Mouse (Mus musculus): Measurements from ENCODE around the gene Olfr1093.

DNA sequence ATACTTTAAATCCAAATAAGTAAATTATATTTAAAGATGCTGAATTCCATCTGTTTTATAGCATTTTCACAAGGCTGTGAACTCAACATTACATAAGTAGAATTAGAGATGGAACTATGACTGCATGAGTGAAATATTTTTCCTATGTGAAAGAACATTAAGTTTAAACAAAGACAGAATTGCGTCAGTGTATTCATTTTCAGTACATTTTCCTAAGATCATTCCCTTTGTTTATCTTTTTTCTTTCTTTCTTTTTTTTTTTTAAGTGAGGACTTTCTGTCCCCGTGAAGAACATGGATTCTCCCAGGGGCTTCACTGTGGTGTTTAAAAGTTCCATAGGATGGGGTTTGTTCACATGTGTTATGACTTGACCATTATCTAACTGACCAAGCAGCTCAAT is at the start of gene Olfr1093:
- no peak for TF ChIP-seq GATA1 (IDR thresholded peaks at IDR 0.05; ENCODE audit: low read length)
- no peak for TF ChIP-seq TAL1 (IDR thresholded peaks at IDR 0.05; ENCODE audit: low read length)
